Comparison of ENCODE assay signal across 9 mouse cellular contexts in the genomic region with DNA sequence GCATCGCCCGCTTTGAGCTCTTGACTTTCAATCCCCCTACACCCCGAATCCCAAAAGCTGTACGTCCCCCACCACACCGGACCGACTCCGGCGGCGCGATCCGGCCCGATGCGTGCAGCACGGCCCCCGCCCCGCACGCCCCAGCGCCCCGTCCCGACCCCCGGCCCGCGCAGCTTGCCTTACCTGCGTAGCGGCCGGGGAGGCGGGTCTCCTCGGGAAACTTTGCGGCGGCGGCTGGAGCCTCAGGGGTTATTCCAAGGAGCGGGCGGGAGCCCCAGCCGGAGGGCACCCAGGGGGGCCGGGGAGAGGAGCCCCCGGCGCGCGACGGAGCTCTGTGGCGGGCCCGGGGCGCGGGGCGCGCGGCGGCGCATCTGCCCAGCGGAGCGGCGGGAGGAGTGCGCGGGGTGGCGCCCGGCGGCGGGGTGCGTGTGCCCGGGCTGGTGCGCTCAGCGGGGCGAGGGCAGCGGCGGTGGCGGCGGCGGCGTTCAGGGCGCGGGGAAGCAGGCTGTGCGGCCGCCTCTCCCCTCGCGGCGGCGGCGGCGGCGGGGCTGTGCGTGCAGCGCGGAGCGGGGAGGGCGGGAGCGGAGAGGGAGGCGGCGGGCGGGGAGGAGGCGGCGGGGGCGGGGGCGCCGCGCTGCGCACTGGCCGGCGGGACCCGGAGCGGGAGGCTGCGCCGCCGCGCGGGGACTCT. TPM values are rescaled to one million over a fixed set of nuclear protein-coding genes. Genes with fewer than 3 reads are reported as not detected.
A peak's percentile ranks its signal among the peaks of the same experiment; 100 is the strongest.
DNase-seq lines count a peak whose midpoint lies in the region; ATAC-seq lines count a peak whose summit lies in the region.
"Had no signal": no experiment of that assay in that cellular context is flagged by ENCODE, and none has a peak within 500 bp of the region (broad histone marks: within the 10 kb centered on the region; RNA-seq: fewer than 3 reads in every experiment).

No protein-coding gene starts in this region.

- H3K9me3 ChIP-seq in megakaryocyte, embryonic 14.5 days: no peaks in the 10 kb centered on the region
- H3K9me3 ChIP-seq in hindbrain, embryonic 10.5 days: no peaks in the 10 kb centered on the region
- no peaks in the 10 kb centered on the region for H3K9me3 ChIP-seq in liver, embryonic 15.5 days (replicated peaks)

- H3K27ac ChIP-seq in hindbrain, embryonic 10.5 days: peak overlapping the region; percentile 86
- H3K27ac ChIP-seq in liver, embryonic 15.5 days (replicated peaks): no peak overlapping the region

- peaks cover 94% of the 10 kb centered on the region for H3K27me3 ChIP-seq in megakaryocyte, embryonic 14.5 days (replicated peaks)
- H3K27me3 ChIP-seq in hindbrain, embryonic 10.5 days (ENCODE audit: insufficient read depth, poor library complexity, severe bottlenecking): peaks cover 100% of the 10 kb centered on the region
- H3K27me3 ChIP-seq in liver, embryonic 15.5 days: peaks cover 88% of the 10 kb centered on the region

- no peak for ATAC-seq in megakaryocyte, adult 5-6 weeks (ENCODE audit: poor library complexity, severe bottlenecking)
- no peak for ATAC-seq in liver, embryonic 15.5 days (ENCODE audit: insufficient read depth)

- DNase-seq in adrenal gland, adult (ENCODE audit: inconsistent age in 2 of 2, low spot score in 1 of 2): peak; percentile 56 to 68
- no peak for DNase-seq in adrenal gland, adult 8-10 months
- DNase-seq in hindbrain, embryonic 10.5 days (ENCODE audit: low spot score): peak; percentile 57
- peak; percentile 22 for DNase-seq in thymus, postnatal 0 days (ENCODE audit: low spot score)
- no peak for DNase-seq in urinary bladder, postnatal 10 days (ENCODE audit: low spot score)

- no peaks in the 10 kb centered on the region for H3K36me3 ChIP-seq in megakaryocyte, embryonic 14.5 days (replicated peaks; ENCODE audit: low read length)
- no peaks in the 10 kb centered on the region for H3K36me3 ChIP-seq in hindbrain, embryonic 10.5 days
- H3K36me3 ChIP-seq in liver, embryonic 15.5 days (replicated peaks): no peaks in the 10 kb centered on the region

- peak overlapping the region; percentile 69 for H3K4me2 ChIP-seq in liver, embryonic 15.5 days

- WGBS in hindbrain, embryonic 10.5 days: 2% methylated on average over 94 of the region's 105 CpGs
- WGBS in liver, embryonic 15.5 days (ENCODE audit: insufficient replicate concordance): 1% methylated on average over 70 of the region's 105 CpGs

- no peak overlapping the region for H3K9ac ChIP-seq in liver, embryonic 15.5 days

- peaks cover 42% of the 10 kb centered on the region for H3K4me1 ChIP-seq in megakaryocyte, embryonic 14.5 days
- peaks cover 77% of the 10 kb centered on the region for H3K4me1 ChIP-seq in hindbrain, embryonic 10.5 days (replicated peaks)
- peaks cover 13% of the 10 kb centered on the region for H3K4me1 ChIP-seq in liver, embryonic 15.5 days (replicated peaks)

- peak overlapping the region; percentile 84 for H3K4me3 ChIP-seq in megakaryocyte, embryonic 14.5 days (replicated peaks)
- H3K4me3 ChIP-seq in hindbrain, embryonic 10.5 days: peak overlapping the region; percentile 78
- peak overlapping the region; percentile 48 for H3K4me3 ChIP-seq in liver, embryonic 15.5 days (replicated peaks)
- H3K4me3 ChIP-seq: erythroblast, embryonic 14.5 days had no signal

RNA-seq across cellular contexts. Expression of a gene that starts 40.5 kb away (rescaled TPM):
- 100 to 1,000 TPM; 127 to 182 (median 149) TPM for total RNA-seq in adrenal gland, adult 8-10 months (2022)
- polyA plus RNA-seq in megakaryocyte, embryonic 14.5 days (2012; ENCODE audit: insufficient read depth, low replicate concordance): 111 and 112 TPM in 2 replicates
- 33.6 and 40.7 TPM in 2 replicates for total RNA-seq in megakaryocyte, adult 5-6 weeks (2015)
- 76.2 and 81.8 TPM in 2 replicates for total RNA-seq in megakaryocyte, adult 5-6 weeks (2017)
- polyA plus RNA-seq in hindbrain, embryonic 10.5 days (2016; fragmentation: Nextera tagmentation; extraction: Ambion mirVana): 273 and 309 TPM in 2 replicates
- polyA plus RNA-seq in liver, embryonic 15.5 days (2015; fragmentation: Nextera tagmentation; extraction: Ambion mirVana): 53.7 and 58.4 TPM in 2 replicates
- 166 TPM in 2 replicates for polyA plus RNA-seq in thymus, postnatal 0 days (2015; fragmentation: Nextera tagmentation; extraction: Ambion mirVana)

RNA-seq across cellular contexts. Expression of a gene that starts 51.8 kb away (rescaled TPM):
- total RNA-seq in adrenal gland, adult 8-10 months (2022): 100 to 1,000 TPM; 725 to 927 (median 846) TPM
- polyA plus RNA-seq in megakaryocyte, embryonic 14.5 days (2012; ENCODE audit: insufficient read depth, low replicate concordance): 446 and 491 TPM in 2 replicates
- total RNA-seq in megakaryocyte, adult 5-6 weeks (2015): 493 and 496 TPM in 2 replicates
- total RNA-seq in megakaryocyte, adult 5-6 weeks (2017): 661 and 699 TPM in 2 replicates
- polyA plus RNA-seq in hindbrain, embryonic 10.5 days (2016; fragmentation: Nextera tagmentation; extraction: Ambion mirVana): 914 and 944 TPM in 2 replicates
- 485 and 535 TPM in 2 replicates for polyA plus RNA-seq in liver, embryonic 15.5 days (2015; fragmentation: Nextera tagmentation; extraction: Ambion mirVana)
- 1,177 and 1,274 TPM in 2 replicates for polyA plus RNA-seq in thymus, postnatal 0 days (2015; fragmentation: Nextera tagmentation; extraction: Ambion mirVana)

Comparison
In these comparisons a context has a peak if more than half of its experiments do, and no peak if none do; other contexts are left out.
1. DNase-seq: peak in adrenal gland, adult (2 of 2), hindbrain, embryonic 10.5 days (single experiment) and thymus, postnatal 0 days (single experiment); none in adrenal gland, adult 8-10 months (single experiment) and urinary bladder, postnatal 10 days (single experiment).
2. Peak in every context shown above with its lines, with median percentiles within 50 percentile points of each other: H3K4me3 ChIP-seq.